Mouse (Mus musculus) MEL (cell line): ENCODE measurements around the gene Rhof. TPM values are rescaled to one million over a fixed set of nuclear protein-coding genes. Genes with fewer than 3 reads are reported as not detected.

ENCODE experiments used
- DNase-seq: peaks from one replicate; pipeline ENCODE4 v3.0.0; 2011; ENCODE audit warnings: low read depth, low spot score
- H3K27ac ChIP-seq: 2 replicates; pipeline ENCODE4 v1.5.1; 2012; ENCODE audit warnings: low read depth, mild to moderate bottlenecking, control low read depth, low read length, moderate library complexity; ENCODE audit not compliant: control insufficient read depth
- H3K27me3 ChIP-seq, 2 experiments: fragments of 150-350 bp in 1 of 2; sonication (generic) in 1 of 2; 2 replicates each; pipeline ENCODE4 v1.6.1; 2012; ENCODE audit warnings: low read length in 2 of 2, mild to moderate bottlenecking in 2 of 2, improper control_type of control experiment in 1 of 2, moderate library complexity in 1 of 2; ENCODE audit not compliant: insufficient read depth in 2 of 2, control insufficient read depth in 1 of 2
- H3K36me3 ChIP-seq, 2 experiments: 2 replicates each; pipeline ENCODE4 v1.6.1; 2012 to 2014; ENCODE audit warnings: low read length in 2 of 2, improper control_type of control experiment in 1 of 2, inconsistent platforms in 1 of 2, mild to moderate bottlenecking in 1 of 2; ENCODE audit not compliant: insufficient read depth in 2 of 2, control insufficient read depth in 1 of 2
- H3K4me1 ChIP-seq, 2 experiments: fragments of 150-350 bp in 1 of 2; sonication (generic) in 1 of 2; 2 replicates each; pipeline ENCODE4 v1.6.1; 2012; ENCODE audit warnings: low read length in 2 of 2, improper control_type of control experiment in 1 of 2, mild to moderate bottlenecking in 1 of 2; ENCODE audit not compliant: insufficient read depth in 2 of 2, control insufficient read depth in 1 of 2
- H3K4me3 ChIP-seq, 2 experiments: fragments of 150-350 bp in 1 of 2; sonication (generic) in 1 of 2; 2 replicates each; pipeline ENCODE4 v1.5.1; 2012; ENCODE audit warnings: low read depth in 2 of 2, low read length in 2 of 2, mild to moderate bottlenecking in 2 of 2, moderate library complexity in 2 of 2, control low read depth in 1 of 2, improper control_type of control experiment in 1 of 2; ENCODE audit not compliant: control insufficient read depth in 1 of 2, insufficient read depth in 1 of 2
- H3K79me2 ChIP-seq: 2 replicates; pipeline ENCODE4 v1.6.1; 2012; ENCODE audit warnings: mild to moderate bottlenecking, low read length, moderate library complexity; ENCODE audit not compliant: control insufficient read depth, poor library complexity, insufficient read depth
- H3K9ac ChIP-seq: 2 replicates; pipeline ENCODE4 v1.6.1; 2012; ENCODE audit warnings: low read depth, mild to moderate bottlenecking, control low read depth, low read length, moderate library complexity; ENCODE audit not compliant: control insufficient read depth, poor library complexity, severe bottlenecking
- H3K9me3 ChIP-seq: fragments of 150-350 bp; sonication (generic); replicated peaks from 2 replicates; pipeline ENCODE4 v1.6.1; 2012; ENCODE audit warnings: mild to moderate bottlenecking, low read length, improper control_type of control experiment, moderate library complexity; ENCODE audit not compliant: insufficient read depth
- BHLHE40 ChIP-seq: IDR thresholded peaks from 2 replicates; pipeline ENCODE4 v1.6.1; 2012; ENCODE audit warnings: low read depth, mild to moderate bottlenecking, inconsistent platforms, low read length, improper control_type of control experiment, borderline replicate concordance
- CHD1 ChIP-seq: IDR thresholded peaks from 2 replicates; pipeline ENCODE4 v1.6.1; 2012; ENCODE audit warnings: low read depth, mild to moderate bottlenecking, inconsistent platforms, low read length, improper control_type of control experiment
- CHD2 ChIP-seq: IDR thresholded peaks from 2 replicates; pipeline ENCODE4 v1.6.1; 2011; ENCODE audit warnings: low read length, improper control_type of control experiment
- CTCF ChIP-seq, 3 experiments: IDR thresholded peaks in 2 of 3; conservative IDR thresholded peaks in 1 of 3; 2 replicates each; pipeline ENCODE4 v1.5.1; 2011 to 2012; ENCODE audit warnings: low read length in 3 of 3, low read depth in 2 of 3, mild to moderate bottlenecking in 2 of 3, improper control_type of control experiment in 1 of 3, inconsistent platforms in 1 of 3, mixed read lengths in 1 of 3, moderate library complexity in 1 of 3; ENCODE audit not compliant: control insufficient read depth in 1 of 3, insufficient read depth in 1 of 3, poor library complexity in 1 of 3, severe bottlenecking in 1 of 3
- E2F4 ChIP-seq: IDR thresholded peaks from 2 replicates; pipeline ENCODE4 v1.6.1; 2011; ENCODE audit warnings: low read depth, low read length, improper control_type of control experiment, borderline replicate concordance
- ELF1 ChIP-seq: IDR thresholded peaks from 2 replicates; pipeline ENCODE4 v1.6.1; 2014; ENCODE audit warnings: low read depth, mild to moderate bottlenecking, inconsistent platforms, low read length, improper control_type of control experiment, moderate library complexity
- EP300 ChIP-seq, 2 experiments: IDR thresholded peaks; 2 replicates each; pipeline ENCODE4 v1.6.1; 2011; ENCODE audit warnings: improper control_type of control experiment in 2 of 2, low read length in 2 of 2, low read depth in 1 of 2, mild to moderate bottlenecking in 1 of 2
- ETS1 ChIP-seq: IDR thresholded peaks from 2 replicates; pipeline ENCODE4 v1.6.1; 2012; ENCODE audit warnings: low read depth, mild to moderate bottlenecking, inconsistent platforms, low read length, improper control_type of control experiment, moderate library complexity
- GABPA ChIP-seq: IDR thresholded peaks from 2 replicates; pipeline ENCODE4 v1.6.1; 2012; ENCODE audit warnings: low read depth, mild to moderate bottlenecking, inconsistent platforms, low read length, improper control_type of control experiment, moderate library complexity
- HCFC1 ChIP-seq: IDR thresholded peaks from 2 replicates; pipeline ENCODE4 v1.6.1; 2012; ENCODE audit warnings: low read depth, mild to moderate bottlenecking, inconsistent platforms, low read length, improper control_type of control experiment, moderate library complexity
- JUND ChIP-seq: IDR thresholded peaks from 2 replicates; pipeline ENCODE4 v1.6.1; 2011; ENCODE audit warnings: low read depth, mild to moderate bottlenecking, improper control_type of control experiment, low read length
- KAT2A ChIP-seq: conservative IDR thresholded peaks from 2 replicates; pipeline ENCODE4 v1.6.1; 2012; ENCODE audit warnings: low read depth, low read length, improper control_type of control experiment, inconsistent platforms
- MAFK ChIP-seq: IDR thresholded peaks from 2 replicates; pipeline ENCODE4 v1.6.1; 2011; ENCODE audit warnings: low read depth, mild to moderate bottlenecking, low read length, improper control_type of control experiment, borderline replicate concordance
- MAX ChIP-seq: IDR thresholded peaks from 2 replicates; pipeline ENCODE4 v1.6.1; 2011; ENCODE audit warnings: low read length, improper control_type of control experiment
- MAZ ChIP-seq: IDR thresholded peaks from 2 replicates; pipeline ENCODE4 v1.6.1; 2012; ENCODE audit warnings: low read depth, mild to moderate bottlenecking, inconsistent platforms, low read length, improper control_type of control experiment
- MEF2A ChIP-seq: IDR thresholded peaks from 2 replicates; pipeline ENCODE4 v1.6.1; 2014; ENCODE audit warnings: low read depth, mild to moderate bottlenecking, inconsistent platforms, low read length, improper control_type of control experiment; ENCODE audit not compliant: poor library complexity, insufficient replicate concordance, severe bottlenecking; ENCODE audit errors: extremely low read depth
- MXI1 ChIP-seq: IDR thresholded peaks from 2 replicates; pipeline ENCODE4 v1.6.1; 2011; ENCODE audit warnings: mild to moderate bottlenecking, low read depth, low read length, improper control_type of control experiment
- MYB ChIP-seq: IDR thresholded peaks from 2 replicates; pipeline ENCODE4 v1.6.1; 2011; ENCODE audit warnings: mild to moderate bottlenecking, low read depth, low read length, improper control_type of control experiment
- MYC ChIP-seq: IDR thresholded peaks from 2 replicates; pipeline ENCODE4 v1.6.1; 2011; ENCODE audit warnings: low read depth, mild to moderate bottlenecking, low read length, improper control_type of control experiment, moderate library complexity
- NELFE ChIP-seq: IDR thresholded peaks from 2 replicates; pipeline ENCODE4 v1.6.1; 2011; ENCODE audit warnings: low read depth, low read length, improper control_type of control experiment
- POLR2A ChIP-seq, 2 experiments: IDR thresholded peaks; 2 replicates each; pipeline ENCODE4 v1.6.1; 2011 to 2012; ENCODE audit warnings: low read length in 2 of 2, mild to moderate bottlenecking in 2 of 2, control low read depth in 1 of 2, improper control_type of control experiment in 1 of 2, low read depth in 1 of 2, moderate library complexity in 1 of 2; ENCODE audit not compliant: control insufficient read depth in 1 of 2, insufficient read depth in 1 of 2, poor library complexity in 1 of 2
- POLR2AphosphoS2 ChIP-seq: IDR thresholded peaks from 2 replicates; pipeline ENCODE4 v1.6.1; 2011; ENCODE audit warnings: low read length, improper control_type of control experiment
- RAD21 ChIP-seq: IDR thresholded peaks from 2 replicates; pipeline ENCODE4 v1.6.1; 2011; ENCODE audit warnings: mild to moderate bottlenecking, low read depth, low read length, improper control_type of control experiment
- RCOR1 ChIP-seq: IDR thresholded peaks from 2 replicates; pipeline ENCODE4 v1.6.1; 2012; ENCODE audit warnings: low read depth, mild to moderate bottlenecking, inconsistent platforms, low read length, improper control_type of control experiment
- SIN3A ChIP-seq: IDR thresholded peaks from 2 replicates; pipeline ENCODE4 v1.6.1; 2012; ENCODE audit warnings: low read length, improper control_type of control experiment, inconsistent platforms
- SMC3 ChIP-seq: IDR thresholded peaks from 2 replicates; pipeline ENCODE4 v1.6.1; 2011; ENCODE audit warnings: low read depth, low read length, improper control_type of control experiment
- TAL1 ChIP-seq: IDR thresholded peaks from 2 replicates; pipeline ENCODE4 v1.6.1; 2012; ENCODE audit warnings: mild to moderate bottlenecking, inconsistent platforms, low read length, moderate library complexity, mixed read lengths
- TBP ChIP-seq: IDR thresholded peaks from 2 replicates; pipeline ENCODE4 v1.8.0; 2011; ENCODE audit warnings: low read depth, low read length, improper control_type of control experiment
- TCF12 ChIP-seq: IDR thresholded peaks from 2 replicates; pipeline ENCODE4 v1.6.1; 2014; ENCODE audit warnings: low read depth, mild to moderate bottlenecking, inconsistent platforms, low read length, improper control_type of control experiment, moderate library complexity
- UBTF ChIP-seq: IDR thresholded peaks from 2 replicates; pipeline ENCODE4 v1.6.1; 2012; ENCODE audit warnings: low read depth, mild to moderate bottlenecking, inconsistent platforms, low read length, improper control_type of control experiment, moderate library complexity, borderline replicate concordance; ENCODE audit not compliant: insufficient read depth
- USF1 ChIP-seq: IDR thresholded peaks from 2 replicates; pipeline ENCODE4 v1.6.1; 2014; ENCODE audit warnings: low read depth, mild to moderate bottlenecking, inconsistent platforms, low read length, improper control_type of control experiment, moderate library complexity
- ZC3H11A ChIP-seq: IDR thresholded peaks from 2 replicates; pipeline ENCODE4 v1.6.1; 2012; ENCODE audit warnings: low read depth, mild to moderate bottlenecking, inconsistent platforms, low read length, improper control_type of control experiment
- ZKSCAN1 ChIP-seq: IDR thresholded peaks from 2 replicates; pipeline ENCODE4 v1.6.1; 2012; ENCODE audit warnings: low read depth, mild to moderate bottlenecking, inconsistent platforms, low read length, improper control_type of control experiment, moderate library complexity
- ZMIZ1 ChIP-seq: IDR thresholded peaks from 2 replicates; pipeline ENCODE4 v1.6.1; 2012; ENCODE audit warnings: low read depth, mild to moderate bottlenecking, inconsistent platforms, low read length, improper control_type of control experiment, moderate library complexity
- ZNF384 ChIP-seq: IDR thresholded peaks from 2 replicates; pipeline ENCODE4 v1.6.1; 2012; ENCODE audit warnings: low read depth, mild to moderate bottlenecking, inconsistent platforms, low read length, improper control_type of control experiment
- polyA plus RNA-seq, 2 experiments: library from polyadenylated mRNA; stranded (reverse) in 1 of 2; unstranded in 1 of 2; fragments of >175 nt in 1 of 2; fragments of >200 nt in 1 of 2; gene quantifications; 2 replicates each; pipeline versions ENCODE4 v1.2.1 to v1.2.4; 2012; ENCODE audit warnings: low replicate concordance in 2 of 2, low read depth in 1 of 2; ENCODE audit not compliant: insufficient read length in 2 of 2, insufficient read depth in 1 of 2, missing spikeins in 1 of 2
- total RNA-seq: library from RNA; depleted of rRNA; stranded (reverse); fragments of 300-350 nt; gene quantifications from 2 replicates; pipeline ENCODE4 v1.2.3, GENCODE M21; 2012

Gene Rhof
- total and polyA plus RNA-seq, 3 experiments: 2.5 to 10.4 TPM; not detected in 1

- H3K4me1 ChIP-seq: peaks cover 0 to 6% of the 10 kb centered on the region in 2 experiments; a peak in 1 of 4 replicates
- peaks cover 0 to 4% of the 10 kb centered on the region in 2 experiments; a peak in 1 of 4 replicates for H3K36me3 ChIP-seq
- H3K27ac ChIP-seq: peak overlapping the region; percentile 58
- peak; percentile 94 for DNase-seq
- no peaks in the 10 kb centered on the region for H3K79me2 ChIP-seq
- 0 out of 4 replicates have a peak overlapping the region, but pooled peaks have one; percentile 1 to 18 for H3K4me3 ChIP-seq
- H3K9ac ChIP-seq: peak overlapping the region; percentile 49
- H3K27me3 ChIP-seq: no peaks in the 10 kb centered on the region
- no peaks in the 10 kb centered on the region for H3K9me3 ChIP-seq
- TF ChIP-seq EP300 (IDR thresholded peaks at IDR 0.05; ENCODE audit: low read depth in 1 of 2, low read length in 2 of 2) (no peak), KAT2A (no peak), NELFE (peak; percentile 57), E2F4 (no peak), MAX (no peak), MYC (no peak), RAD21 (peak; percentile 84), USF1 (no peak), MAZ (no peak), ZC3H11A (peak; percentile 63; the same call in 1 of the 2 replicates), ZKSCAN1 (no peak), GABPA (no peak), POLR2A (IDR thresholded peaks at IDR 0.05; ENCODE audit: control insufficient read depth in 1 of 2, insufficient read depth in 1 of 2, low read depth in 1 of 2, low read length in 2 of 2, poor library complexity in 1 of 2) (peak in 1 of 2 experiments; percentile 74; a peak in 2 of 4 replicates), TBP (peak; percentile 79), MYB (no peak), TCF12 (no peak), UBTF (no peak), TAL1 (no peak), ETS1 (0 out of 2 replicates have a peak, but pooled peaks have one; percentile 36), BHLHE40 (no peak), MAFK (no peak), MXI1 (peak; percentile 37; the same call in 1 of the 2 replicates), ZMIZ1 (peak; percentile 69; the same call in 1 of the 2 replicates), SMC3 (peak; percentile 67), MEF2A (no peak), CTCF (IDR thresholded peaks at IDR 0.05 in 2 of 3, conservative IDR thresholded peaks at IDR 0.05 in 1 of 3; ENCODE audit: control insufficient read depth in 1 of 3, insufficient read depth in 1 of 3, low read depth in 2 of 3, low read length in 3 of 3, poor library complexity in 1 of 3, severe bottlenecking in 1 of 3) (peak; percentile 6 to 85 (median 47); a peak in 4 of 6 replicates), RCOR1 (no peak), CHD1 (no peak), POLR2AphosphoS2 (no peak), JUND (no peak), CHD2 (no peak), ELF1 (peak; percentile 65; the same call in 1 of the 2 replicates), ZNF384 (no peak), SIN3A (peak; percentile 50), HCFC1 (peak; percentile 41; the same call in 1 of the 2 replicates)
- TF ChIP-seq, all 39 proteins: peak for 13
Measured at GRCm38 (mm10) chr5:123067395-123067995, 65.0 kb downstream of the Rhof start.
